Mouse (Mus musculus): ENCODE results near the gene Olfr1264. TPM values are rescaled to one million over a fixed set of nuclear protein-coding genes. Genes with fewer than 3 reads are reported as not detected.

Olfr1264 gene
- not detected in 2 replicates for polyA plus RNA-seq (2012; rRNA removed)

DNA sequence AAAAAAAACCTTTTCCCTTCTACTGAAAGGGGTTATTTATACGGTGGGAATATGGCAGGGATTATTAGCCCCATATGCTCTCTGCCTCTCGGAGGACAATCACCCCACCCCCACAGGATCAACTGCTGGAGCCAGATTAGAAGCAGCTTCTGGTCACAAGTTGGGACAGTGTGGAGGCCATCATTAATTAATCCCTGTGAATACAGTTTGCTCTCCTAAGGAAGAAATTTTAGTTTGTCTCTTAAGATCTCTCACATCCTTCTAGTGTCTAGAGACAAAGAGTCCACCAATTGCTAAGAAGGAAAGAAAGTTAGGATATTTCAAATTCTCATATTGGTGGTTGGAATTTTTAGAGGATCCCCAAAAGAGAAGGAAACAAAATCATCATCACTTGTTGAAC lies at the start of gene Olfr1264:
TSS of gene Olfr1264 (minus strand) at position 101 of the 400 bp plus-strand sequence.
- DNase-seq, result no peak
- 79% methylated on average over 2 of the region's 2 CpGs for WGBS
- TF ChIP-seq CTCF (IDR thresholded peaks at IDR 0.05; ENCODE audit: insufficient read depth, low read length) (no peak), POLR2A (IDR thresholded peaks at IDR 0.05; ENCODE audit: borderline replicate concordance, extremely low read depth, low read depth, low read length) (no peak)
- no peak within 1 kb of the TSS for H3K4me3 ChIP-seq (replicated peaks; ENCODE audit: extremely low read depth, low read depth, low read length)
- no peaks in the 10 kb centered on the region for H3K4me1 ChIP-seq (ENCODE audit: control insufficient read depth, insufficient read depth, low read length)

DNA sequence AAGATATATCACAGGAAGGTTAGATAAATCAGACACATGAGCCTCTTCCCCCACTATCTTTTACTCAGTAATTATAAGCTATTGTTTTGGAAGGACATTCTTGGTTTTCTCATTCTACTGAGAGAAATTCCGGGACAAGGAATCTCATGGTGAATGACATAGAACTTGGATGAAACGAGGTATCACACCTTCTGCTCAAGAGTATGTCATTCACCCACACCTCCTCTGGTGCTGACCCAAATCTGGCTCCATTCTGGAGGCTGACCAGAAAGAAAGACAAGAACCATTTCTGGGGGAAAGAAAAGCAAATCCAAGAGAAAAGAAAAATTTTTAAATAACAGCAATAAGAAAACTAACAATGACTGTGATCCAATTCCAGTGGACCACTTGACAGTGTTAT lies 44.7 kb upstream of the Olfr1264 start:
- no peaks in the 10 kb centered on the region for H3K4me1 ChIP-seq (ENCODE audit: control insufficient read depth, insufficient read depth, low read length)
- DNase-seq, result no peak
- TF ChIP-seq CTCF (IDR thresholded peaks at IDR 0.05; ENCODE audit: insufficient read depth, low read length) (no peak), POLR2A (IDR thresholded peaks at IDR 0.05; ENCODE audit: borderline replicate concordance, extremely low read depth, low read depth, low read length) (no peak)
- 68% methylated on average over 2 of the region's 2 CpGs for WGBS
- no peak overlapping the region for H3K4me3 ChIP-seq (replicated peaks; ENCODE audit: extremely low read depth, low read depth, low read length)

DNA sequence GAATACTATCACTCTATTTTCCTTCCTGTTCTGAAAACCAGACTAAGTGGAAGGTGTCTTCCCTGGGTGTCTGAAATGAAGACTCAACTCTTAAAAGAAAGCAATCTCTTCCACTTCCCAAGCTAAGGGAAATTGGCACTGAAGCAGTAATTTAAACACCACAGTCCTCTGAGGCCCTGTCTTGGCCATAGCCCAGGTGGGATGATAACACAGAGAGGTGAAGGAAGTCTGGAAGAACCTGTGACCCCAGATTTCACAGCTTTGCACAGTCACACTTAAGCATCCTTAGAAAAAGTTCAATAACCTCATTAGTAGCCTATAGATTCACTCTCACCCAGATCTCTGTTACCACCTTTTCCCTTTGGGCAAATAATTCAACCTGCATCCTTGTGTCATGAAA lies 38.1 kb upstream of the Olfr1264 start, which contains the start of gene Olfr140:
TSS of gene Olfr140 (minus strand) at position 101 of the 400 bp plus-strand sequence.
- TF ChIP-seq POLR2A (IDR thresholded peaks at IDR 0.05; ENCODE audit: borderline replicate concordance, extremely low read depth, low read depth, low read length) (no peak), CTCF (IDR thresholded peaks at IDR 0.05; ENCODE audit: insufficient read depth, low read length) (no peak)
- DNase-seq, result no peak
- H3K4me1 ChIP-seq (ENCODE audit: control insufficient read depth, insufficient read depth, low read length), result no peaks in the 10 kb centered on the region
- H3K4me3 ChIP-seq (replicated peaks; ENCODE audit: extremely low read depth, low read depth, low read length), result no peak within 1 kb of the TSS

DNA sequence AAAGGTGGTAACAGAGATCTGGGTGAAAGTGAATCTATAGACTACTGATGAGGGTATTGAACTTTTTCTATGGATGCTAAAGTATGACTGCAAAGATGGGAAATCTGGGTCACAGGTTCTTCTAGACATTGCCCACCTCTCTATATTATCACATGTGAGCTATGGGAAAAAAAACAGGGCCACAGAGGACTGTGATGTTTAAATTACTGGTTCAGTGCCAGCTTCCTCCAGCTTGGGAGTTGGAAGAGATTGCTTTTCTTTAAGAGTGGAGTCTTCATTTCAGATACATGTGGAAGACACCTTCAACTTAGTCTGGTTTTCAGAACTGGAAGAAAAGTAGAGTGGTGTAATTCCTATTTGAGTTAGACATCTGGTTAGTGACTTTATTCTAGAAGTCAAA lies 9.7 kb upstream of the Olfr1264 start, which contains the start of gene Olfr1265:
TSS of gene Olfr1265 (plus strand) at position 301 of the 400 bp plus-strand sequence.
- DNase-seq, result no peak

DNA sequence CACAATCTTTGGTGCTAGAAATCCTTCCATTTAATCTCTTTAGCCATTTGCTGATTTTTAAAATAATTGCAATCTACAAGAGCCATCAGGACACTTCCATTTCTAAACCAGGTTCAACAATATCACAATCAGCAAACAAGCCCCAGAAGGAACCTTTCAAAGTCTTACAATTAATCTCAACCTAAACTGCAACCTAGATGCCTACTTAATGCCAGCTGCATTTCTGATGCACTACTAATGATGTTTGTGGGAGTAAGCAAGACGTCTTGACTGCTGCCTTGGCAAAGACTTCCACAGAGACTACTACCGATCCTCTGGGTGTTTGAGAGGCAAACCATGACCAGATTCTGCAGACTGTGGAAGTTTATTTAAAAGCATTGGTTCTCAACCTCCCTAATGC lies 13.5 kb downstream of the Olfr1264 start, which contains the start of gene Olfr1263:
TSS of gene Olfr1263 (plus strand) at position 301 of the 400 bp plus-strand sequence.
- WGBS, result 72% methylated on average over 2 of the region's 2 CpGs
- no peak for TF ChIP-seq CTCF (IDR thresholded peaks at IDR 0.05; ENCODE audit: insufficient read depth, low read length)
- DNase-seq, result no peak

More for the DNA sequence above, 9.7 kb upstream of the Olfr1264 start, which contains the start of gene Olfr1265:
- TF ChIP-seq CTCF (IDR thresholded peaks at IDR 0.05; ENCODE audit: insufficient read depth, low read length) (no peak), POLR2A (IDR thresholded peaks at IDR 0.05; ENCODE audit: borderline replicate concordance, extremely low read depth, low read depth, low read length) (no peak)
- Histone ChIP-seq H3K4me1 (ENCODE audit: control insufficient read depth, insufficient read depth, low read length) (no peaks in the 10 kb centered on the region), H3K4me3 (replicated peaks; ENCODE audit: extremely low read depth, low read depth, low read length) (no peak within 1 kb of the TSS)

DNA sequence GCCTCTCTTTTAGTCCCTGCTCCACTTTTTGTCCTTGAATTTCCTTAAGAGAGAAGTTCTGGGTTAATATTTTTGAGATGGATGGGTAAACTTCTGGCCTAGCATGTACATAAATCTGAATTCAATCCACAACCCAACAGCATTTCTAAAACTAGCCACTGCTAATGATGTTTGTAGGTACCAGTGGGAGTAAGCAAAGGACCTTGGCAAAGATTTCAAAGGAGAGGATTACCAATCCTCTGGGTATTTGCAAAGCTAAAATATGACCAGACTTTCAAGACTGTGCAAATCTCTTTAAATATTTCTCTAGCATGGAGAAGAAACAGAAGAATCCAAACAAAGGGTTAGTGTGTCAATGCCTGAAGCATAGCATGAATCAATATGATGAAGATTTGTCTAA lies 25.5 kb downstream of the Olfr1264 start, which contains the start of gene Olfr1262:
TSS of gene Olfr1262 (plus strand) at position 301 of the 400 bp plus-strand sequence.
- H3K4me1 ChIP-seq (ENCODE audit: control insufficient read depth, insufficient read depth, low read length), result no peaks in the 10 kb centered on the region
- no peak for TF ChIP-seq CTCF (IDR thresholded peaks at IDR 0.05; ENCODE audit: insufficient read depth, low read length)
- no peak for TF ChIP-seq POLR2A (IDR thresholded peaks at IDR 0.05; ENCODE audit: borderline replicate concordance, extremely low read depth, low read depth, low read length)

More for the DNA sequence above, 13.5 kb downstream of the Olfr1264 start, which contains the start of gene Olfr1263:
- H3K4me3 ChIP-seq (replicated peaks; ENCODE audit: extremely low read depth, low read depth, low read length), result no peak within 1 kb of the TSS
- H3K4me1 ChIP-seq (ENCODE audit: control insufficient read depth, insufficient read depth, low read length), result no peaks in the 10 kb centered on the region

DNA sequence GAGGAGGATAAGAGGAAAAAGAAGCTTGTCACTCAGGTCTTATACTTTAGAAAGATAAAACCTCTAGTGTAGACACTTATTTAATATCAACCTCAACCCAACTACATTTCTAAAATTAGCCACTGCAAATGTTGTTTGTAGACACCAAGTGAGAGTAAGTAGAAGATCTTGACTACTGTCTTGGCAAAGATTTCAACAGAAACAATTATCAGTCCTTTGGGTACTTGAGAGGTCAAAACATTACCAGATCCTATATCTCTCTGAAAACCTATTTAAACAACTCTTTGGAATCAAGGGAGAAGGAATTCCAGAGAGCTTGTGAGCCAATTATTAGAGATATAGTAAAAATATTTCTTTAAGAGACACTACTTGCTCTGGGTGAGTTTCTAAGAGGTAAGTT lies 34.5 kb downstream of the Olfr1264 start, which contains the start of gene Olfr1261:
TSS of gene Olfr1261 (plus strand) at position 301 of the 400 bp plus-strand sequence.
- no peak for DNase-seq
- TF ChIP-seq CTCF (IDR thresholded peaks at IDR 0.05; ENCODE audit: insufficient read depth, low read length) (no peak), POLR2A (IDR thresholded peaks at IDR 0.05; ENCODE audit: borderline replicate concordance, extremely low read depth, low read depth, low read length) (no peak)

More for the DNA sequence above, 25.5 kb downstream of the Olfr1264 start, which contains the start of gene Olfr1262:
- no peak for DNase-seq
- H3K4me3 ChIP-seq (replicated peaks; ENCODE audit: extremely low read depth, low read depth, low read length), result no peak within 1 kb of the TSS

DNA sequence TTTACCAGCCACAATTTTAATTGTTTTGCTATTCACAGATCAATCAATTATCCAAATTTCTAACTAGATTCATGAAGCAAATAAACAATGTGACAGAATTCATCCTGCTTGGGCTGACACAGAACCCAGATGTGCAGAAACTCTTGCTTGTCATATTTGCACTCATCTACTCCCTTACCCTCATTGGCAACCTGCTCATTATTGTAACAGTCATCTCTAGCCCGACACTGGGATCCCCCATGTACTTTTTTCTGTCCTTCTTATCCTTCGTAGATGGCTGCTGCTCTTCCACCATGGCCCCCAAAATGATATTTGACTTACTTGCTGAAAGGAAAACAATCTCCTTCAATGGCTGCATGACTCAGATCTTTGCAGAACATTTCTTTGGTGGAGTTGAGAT lies 47.7 kb downstream of the Olfr1264 start:
- no peak overlapping the region for H3K4me3 ChIP-seq (replicated peaks; ENCODE audit: extremely low read depth, low read depth, low read length)
- DNase-seq, result no peak
- 73% methylated on average over 2 of the region's 2 CpGs for WGBS
- TF ChIP-seq CTCF (IDR thresholded peaks at IDR 0.05; ENCODE audit: insufficient read depth, low read length) (no peak), POLR2A (IDR thresholded peaks at IDR 0.05; ENCODE audit: borderline replicate concordance, extremely low read depth, low read depth, low read length) (no peak)
- no peaks in the 10 kb centered on the region for H3K4me1 ChIP-seq (ENCODE audit: control insufficient read depth, insufficient read depth, low read length)

More for the DNA sequence above, 34.5 kb downstream of the Olfr1264 start, which contains the start of gene Olfr1261:
- H3K4me3 ChIP-seq (replicated peaks; ENCODE audit: extremely low read depth, low read depth, low read length), result no peak within 1 kb of the TSS
- no peaks in the 10 kb centered on the region for H3K4me1 ChIP-seq (ENCODE audit: control insufficient read depth, insufficient read depth, low read length)

DNA sequence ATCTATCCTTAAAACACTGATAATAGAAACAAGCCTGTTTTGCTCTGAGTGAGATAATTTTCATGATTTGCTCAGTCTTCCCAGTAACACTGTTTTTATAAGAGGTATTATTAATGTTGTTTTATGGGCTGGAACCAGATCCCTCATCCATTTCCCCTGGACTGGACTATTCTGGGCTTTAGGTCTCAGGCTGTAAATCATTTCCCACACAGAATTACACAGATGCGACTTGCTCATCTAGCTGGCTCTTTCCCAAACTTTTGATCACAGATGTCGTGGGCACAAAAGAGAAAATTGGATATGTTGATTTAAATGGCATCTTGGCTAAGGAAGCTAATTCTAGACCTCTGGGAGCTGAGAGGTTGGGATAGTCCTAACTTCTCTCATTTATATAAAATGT lies 51.2 kb downstream of the Olfr1264 start, which contains the start of gene Olfr1260:
TSS of gene Olfr1260 (plus strand) at position 157 of the 400 bp plus-strand sequence.
- Histone ChIP-seq H3K4me3 (replicated peaks; ENCODE audit: extremely low read depth, low read depth, low read length) (no peak within 1 kb of the TSS), H3K4me1 (ENCODE audit: control insufficient read depth, insufficient read depth, low read length) (no peaks in the 10 kb centered on the region)
- WGBS, result 51% methylated on average over 2 of the region's 2 CpGs
- no peak for DNase-seq
- TF ChIP-seq CTCF (IDR thresholded peaks at IDR 0.05; ENCODE audit: insufficient read depth, low read length) (no peak), POLR2A (IDR thresholded peaks at IDR 0.05; ENCODE audit: borderline replicate concordance, extremely low read depth, low read depth, low read length) (no peak)

Other genes with a start within 250 kb of the Olfr1264 start
- not detected in 2 replicates for gene Olfr1254, start 232.0 kb downstream of the Olfr1264 start, polyA plus RNA-seq (2012; rRNA removed)
- gene Olfr1255, start 213.5 kb downstream of the Olfr1264 start, polyA plus RNA-seq (2012; rRNA removed), result not detected in 2 replicates
- gene Olfr1256, start 184.0 kb downstream of the Olfr1264 start, polyA plus RNA-seq (2012; rRNA removed), result not detected in 2 replicates
- not detected in 2 replicates for gene Olfr48, start 177.4 kb downstream of the Olfr1264 start, polyA plus RNA-seq (2012; rRNA removed)
- gene Olfr1257, start 147.1 kb downstream of the Olfr1264 start, polyA plus RNA-seq (2012; rRNA removed), result not detected in 2 replicates
- not detected in 2 replicates for gene Olfr1258, start 98.3 kb downstream of the Olfr1264 start, polyA plus RNA-seq (2012; rRNA removed)
- gene Olfr1259, start 76.9 kb downstream of the Olfr1264 start, polyA plus RNA-seq (2012; rRNA removed), result not detected in 2 replicates
- not detected in 2 replicates for gene Olfr1260, start 51.2 kb downstream of the Olfr1264 start, polyA plus RNA-seq (2012; rRNA removed)
- gene Olfr1261, start 34.4 kb downstream of the Olfr1264 start, polyA plus RNA-seq (2012; rRNA removed), result not detected in 2 replicates
- gene Olfr1262, start 25.4 kb downstream of the Olfr1264 start, polyA plus RNA-seq (2012; rRNA removed), result not detected in 2 replicates
- not detected in 2 replicates for gene Olfr1263, start 13.4 kb downstream of the Olfr1264 start, polyA plus RNA-seq (2012; rRNA removed)
- gene Olfr1265, start 9.8 kb upstream of the Olfr1264 start, polyA plus RNA-seq (2012; rRNA removed), result not detected in 2 replicates
- not detected in 2 replicates for gene Olfr140, start 38.0 kb upstream of the Olfr1264 start, polyA plus RNA-seq (2012; rRNA removed)
- gene Olfr1269, start 95.8 kb upstream of the Olfr1264 start, polyA plus RNA-seq (2012; rRNA removed), result not detected in 2 replicates
- not detected in 2 replicates for gene Olfr32, start 116.7 kb upstream of the Olfr1264 start, polyA plus RNA-seq (2012; rRNA removed)
- gene Olfr1270, start 127.5 kb upstream of the Olfr1264 start, polyA plus RNA-seq (2012; rRNA removed), result not detected in 2 replicates
- gene Olfr1506, start 198.9 kb upstream of the Olfr1264 start, polyA plus RNA-seq (2012; rRNA removed), result not detected in 2 replicates
- not detected in 2 replicates for gene Olfr142, start 232.0 kb upstream of the Olfr1264 start, polyA plus RNA-seq (2012; rRNA removed)
- gene Olfr1271, start 245.5 kb upstream of the Olfr1264 start, polyA plus RNA-seq (2012; rRNA removed), result not detected in 2 replicates